Mouse (Mus musculus) layer of hippocampus, adult 11-12 months (tissue): ENCODE results near the gene Cdca4.

Experiments
- DNase-seq: peaks from one replicate; pipeline ENCODE4 v3.0.0; 2022; ENCODE audit warnings: low spot score

The Cdca4 gene

GRCm38 (mm10) chr12:112798716-112799115 is 30.5 kb downstream of the Cdca4 start:
- no peak for DNase-seq

DNA sequence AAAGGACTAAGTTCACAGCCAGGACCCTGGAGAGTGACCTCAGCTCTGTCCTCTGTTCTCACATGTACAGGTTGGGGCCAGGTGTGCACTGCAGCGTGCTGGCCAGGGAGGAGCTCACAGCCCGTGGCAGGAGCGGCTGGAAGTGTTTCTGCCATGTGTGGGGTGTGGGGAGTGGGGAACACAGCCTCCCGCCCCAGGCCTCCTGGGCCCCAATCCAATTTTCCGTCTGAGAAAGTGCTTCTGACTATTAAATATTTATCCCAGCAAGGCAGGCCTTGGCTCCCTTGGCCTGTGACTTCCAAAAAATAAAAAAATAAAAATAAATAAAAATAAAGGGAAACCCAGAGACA is 30.9 kb downstream of the Cdca4 start:
- DNase-seq = no peak

- peak; percentile 64 for DNase-seq
Observed at GRCm38 (mm10) chr12:112797672-112798331, 31.4 kb downstream of the Cdca4 start.

DNA sequence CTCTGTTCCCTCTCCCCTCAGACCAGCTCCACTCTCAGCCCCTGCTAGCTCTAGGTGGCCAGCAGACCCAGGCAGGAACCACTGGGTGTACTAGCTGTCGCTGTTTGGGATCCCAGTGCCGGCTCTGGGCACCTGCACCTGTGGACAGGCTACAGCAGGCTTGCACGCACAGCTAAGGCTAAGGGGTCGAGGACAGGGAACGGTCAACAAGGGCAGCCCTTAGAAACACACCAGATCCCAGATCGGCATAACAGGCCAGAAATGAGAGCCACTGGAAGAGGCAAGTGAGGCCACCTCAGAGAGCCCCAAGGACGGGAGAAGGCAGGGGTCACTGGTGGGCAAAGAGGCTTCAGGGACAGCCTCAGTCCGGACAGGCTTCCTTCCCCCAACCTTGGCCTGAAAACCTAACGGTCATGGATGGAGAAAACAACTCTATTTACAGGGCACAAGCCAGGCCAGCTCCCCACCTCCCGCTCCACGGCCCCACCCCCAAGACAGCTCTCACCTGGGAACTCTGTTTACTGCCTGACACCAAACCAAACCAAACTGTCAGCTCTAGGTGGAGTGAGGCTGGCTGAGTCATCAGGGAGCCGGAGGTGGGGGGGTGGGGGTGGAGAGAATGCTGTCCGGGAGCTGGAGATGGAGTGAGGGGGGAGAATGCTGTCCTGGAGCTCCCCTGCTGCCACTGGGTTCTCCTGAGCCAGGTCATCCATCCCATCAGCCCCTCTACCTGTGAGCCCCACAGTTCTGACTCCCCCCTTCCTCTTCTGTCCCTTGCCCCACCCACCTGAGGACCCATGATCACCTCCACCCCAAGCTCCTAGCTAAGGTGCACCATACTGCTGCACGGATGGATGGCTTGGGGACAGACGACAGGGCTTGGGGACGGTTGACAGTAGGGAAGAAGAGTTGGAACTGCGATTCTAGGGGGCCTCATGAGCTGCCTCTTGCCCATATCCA is 32.4 kb downstream of the Cdca4 start:
- DNase-seq = no peak

- no peak for DNase-seq
Observed at GRCm38 (mm10) chr12:112795466-112796104, 33.6 kb downstream of the Cdca4 start.

DNA sequence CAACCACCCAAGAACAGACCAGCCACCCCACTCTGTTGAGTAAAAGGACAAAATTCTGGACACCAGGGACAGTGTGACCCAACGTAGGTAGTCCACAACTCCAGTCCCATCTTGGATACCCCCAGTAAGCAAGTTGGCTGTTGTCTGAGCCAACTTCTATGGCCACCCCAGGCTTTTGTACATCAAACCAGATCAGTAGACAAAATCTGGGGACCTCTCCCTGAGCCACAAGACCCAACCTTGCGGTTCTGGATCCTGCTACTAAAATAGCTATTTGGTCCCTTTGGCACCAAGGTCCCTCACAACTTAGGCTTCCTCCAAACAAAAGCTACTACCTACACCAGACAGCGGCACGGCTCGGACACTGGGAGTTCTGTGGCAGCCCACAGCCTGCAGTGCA is 34.2 kb downstream of the Cdca4 start:
- DNase-seq = no peak

DNA sequence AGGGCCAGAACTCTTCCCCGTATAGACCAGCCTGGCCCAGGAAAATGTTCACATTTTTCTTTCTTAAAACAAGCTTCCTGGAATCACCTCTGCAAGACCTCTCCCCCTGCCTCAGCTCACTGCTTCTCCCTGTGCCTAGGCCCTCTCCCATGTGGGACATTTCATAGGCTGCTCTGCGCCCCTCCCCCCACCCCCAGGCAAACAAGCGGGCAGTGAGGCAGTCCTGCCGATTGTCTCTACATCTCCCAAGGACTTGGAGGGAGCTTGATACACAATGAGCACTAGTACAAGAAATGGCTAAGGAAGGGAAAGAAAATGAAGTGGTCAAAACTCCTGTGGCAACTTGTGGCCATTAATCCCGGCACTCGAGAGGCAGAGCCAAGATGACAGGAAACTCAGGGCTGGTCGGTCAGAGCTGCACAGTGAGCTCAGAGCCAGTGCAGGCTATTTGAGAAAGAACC is 34.8 kb downstream of the Cdca4 start:
- no peak for DNase-seq

DNA sequence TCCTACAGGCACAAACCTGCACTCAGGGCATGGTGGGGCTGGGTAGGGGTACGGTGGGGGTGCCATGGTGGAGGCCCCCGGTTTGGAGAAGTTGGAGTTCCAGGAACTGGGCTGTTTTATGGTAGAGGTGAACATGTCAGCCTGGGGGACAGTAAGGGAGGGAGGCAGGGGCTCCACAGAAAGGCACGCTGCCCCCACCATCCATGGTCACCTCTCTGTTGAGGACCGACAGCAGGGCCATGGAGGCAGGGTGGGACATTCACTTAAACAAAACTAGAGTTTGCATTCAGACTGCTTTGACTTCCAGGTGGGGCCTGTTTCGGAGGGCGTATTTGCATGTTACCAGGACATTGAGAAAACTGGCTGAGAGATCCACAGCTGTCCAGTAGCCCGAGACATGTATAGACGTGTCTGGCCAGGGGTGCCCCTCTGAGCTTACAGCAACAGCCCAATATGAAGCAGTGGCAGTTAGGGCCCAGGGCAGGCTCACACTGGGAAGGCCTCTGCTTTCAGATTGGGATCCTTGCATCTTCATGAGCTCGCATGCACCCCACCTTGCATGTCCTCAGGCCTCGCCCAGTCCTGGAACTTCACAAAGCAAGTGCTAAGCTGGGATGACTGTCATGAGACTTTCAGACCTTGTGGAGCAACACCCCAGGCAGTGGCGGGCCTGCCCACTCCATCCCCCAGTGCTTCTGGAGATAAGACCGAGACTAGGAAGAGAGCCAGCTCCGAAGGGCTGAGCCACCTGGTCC is 35.4 kb downstream of the Cdca4 start:
- no peak for DNase-seq

GRCm38 (mm10) chr12:112791026-112791425 is 38.2 kb downstream of the Cdca4 start:
- no peak for DNase-seq

GRCm38 (mm10) chr12:112774481-112774880 is 54.7 kb downstream of the Cdca4 start:
- DNase-seq = no peak

DNA sequence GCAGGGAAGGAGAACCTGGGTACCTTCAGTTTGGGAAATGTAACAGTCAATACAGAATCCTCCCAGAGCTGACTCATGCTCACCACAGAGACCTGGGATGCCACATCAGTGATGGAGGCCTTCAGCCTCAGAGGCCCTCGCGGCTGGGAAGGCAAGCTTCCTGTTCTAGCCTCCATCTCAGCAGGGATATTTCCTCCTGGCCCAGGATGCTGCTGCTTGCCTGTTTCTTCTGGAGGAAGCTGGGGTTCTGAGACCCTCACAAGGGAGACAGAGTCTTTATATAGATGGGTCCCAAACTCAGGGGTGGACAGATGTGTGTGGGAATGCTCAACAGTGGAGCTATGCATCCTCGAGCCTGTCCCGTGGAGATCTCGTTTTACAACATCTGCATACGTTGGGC is 55.2 kb downstream of the Cdca4 start:
- no peak for DNase-seq

- no peak for DNase-seq
Observed at GRCm38 (mm10) chr12:112773366-112773765, 55.9 kb downstream of the Cdca4 start.

DNA sequence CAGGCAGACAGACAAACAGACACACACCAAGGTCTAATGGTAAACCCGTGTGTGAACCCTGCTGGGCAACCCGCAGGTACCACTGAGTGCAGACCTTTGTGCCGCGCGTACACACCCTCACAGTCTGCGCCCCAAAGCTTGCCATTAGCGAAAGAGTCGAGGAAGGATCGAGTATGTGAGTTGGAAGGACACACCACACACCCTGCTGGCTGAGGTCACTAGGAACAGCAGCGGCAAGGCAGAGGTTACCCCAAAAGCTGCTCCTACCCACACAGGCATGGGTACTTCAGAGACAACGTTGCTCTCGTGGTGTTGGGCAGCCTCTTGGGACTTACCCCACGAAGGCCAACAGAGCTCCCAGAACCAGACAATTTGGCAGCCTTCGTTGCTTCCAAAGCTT is 56.9 kb downstream of the Cdca4 start:
- DNase-seq = no peak

GRCm38 (mm10) chr12:112770396-112770795 is 58.8 kb downstream of the Cdca4 start:
- no peak for DNase-seq
